Mouse (Mus musculus) adrenal gland, adult (tissue): Measurements from ENCODE around the gene Lexm.
A peak's percentile ranks its signal among the peaks of the same experiment; 100 is the strongest.

ENCODE experiments used
- DNase-seq, 2 experiments: peaks; one replicate each; pipeline ENCODE4 v3.0.0; 2022 to 2023; ENCODE audit warnings: low spot score in 1 of 2; ENCODE audit not compliant: inconsistent age in 2 of 2

Lexm gene

DNA sequence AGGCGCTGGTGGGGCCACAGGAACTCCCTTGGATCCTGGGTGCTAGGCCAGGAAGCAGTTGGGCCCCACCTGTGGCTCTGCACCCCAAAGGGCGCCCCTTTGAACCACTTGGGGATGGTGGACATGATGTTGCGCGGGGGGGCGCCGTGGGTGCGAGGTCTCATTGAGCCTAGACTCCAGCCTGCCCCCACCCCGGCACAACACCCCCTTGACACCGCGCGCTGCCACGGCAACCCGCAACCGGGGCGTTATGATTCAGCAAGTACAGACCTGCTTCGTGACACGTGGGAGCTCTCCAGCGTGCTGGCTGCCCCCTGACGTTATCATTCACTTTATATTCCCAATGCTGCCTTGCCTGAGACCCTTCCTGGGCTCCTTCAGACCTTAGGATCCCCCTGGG is at the start of gene Lexm:
Gene Lexm, minus strand, starts transcription at position 186 of the 400 bp plus-strand sequence.
- DNase-seq: no peak

DNA sequence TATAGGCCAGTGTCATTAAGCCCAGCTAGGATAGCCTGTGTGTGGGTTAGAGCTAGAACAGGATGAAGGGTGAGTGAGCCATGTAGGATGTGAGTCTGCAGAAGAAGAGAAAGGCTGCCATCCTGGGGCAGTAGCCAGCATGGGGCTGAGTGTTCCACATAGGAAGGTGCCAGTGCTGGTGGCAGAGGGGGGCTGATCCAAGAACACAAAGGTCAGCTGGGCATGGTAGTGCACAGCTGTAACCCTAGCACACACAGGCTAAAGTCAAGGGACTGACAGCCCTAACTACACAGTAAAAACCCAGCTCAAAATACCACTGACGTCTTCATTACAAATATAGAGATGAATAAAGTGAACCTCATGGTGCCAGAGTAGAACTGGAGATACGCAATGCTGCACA is 49.5 kb upstream of the Lexm start:
- no peak for DNase-seq

DNA sequence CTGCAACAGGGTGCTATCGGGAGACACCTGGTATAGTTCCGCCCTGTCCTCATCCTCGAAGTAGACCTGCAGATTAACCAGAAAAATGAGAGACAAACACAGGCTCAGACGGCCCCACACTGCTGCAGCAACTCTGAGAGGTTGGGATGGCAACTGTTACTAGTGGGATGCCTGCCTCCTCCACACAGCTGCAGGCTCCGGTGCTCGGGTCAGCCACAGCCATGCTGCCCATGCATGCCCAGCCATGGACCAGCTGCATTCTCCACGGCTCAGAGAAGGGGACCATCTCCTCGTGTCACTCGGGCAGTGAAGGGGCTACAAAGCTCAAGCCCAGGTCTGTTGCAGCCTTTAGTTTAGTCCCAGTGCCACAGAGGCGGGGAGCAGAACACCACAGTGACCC is 48.6 kb upstream of the Lexm start:
- DNase-seq: no peak

DNA sequence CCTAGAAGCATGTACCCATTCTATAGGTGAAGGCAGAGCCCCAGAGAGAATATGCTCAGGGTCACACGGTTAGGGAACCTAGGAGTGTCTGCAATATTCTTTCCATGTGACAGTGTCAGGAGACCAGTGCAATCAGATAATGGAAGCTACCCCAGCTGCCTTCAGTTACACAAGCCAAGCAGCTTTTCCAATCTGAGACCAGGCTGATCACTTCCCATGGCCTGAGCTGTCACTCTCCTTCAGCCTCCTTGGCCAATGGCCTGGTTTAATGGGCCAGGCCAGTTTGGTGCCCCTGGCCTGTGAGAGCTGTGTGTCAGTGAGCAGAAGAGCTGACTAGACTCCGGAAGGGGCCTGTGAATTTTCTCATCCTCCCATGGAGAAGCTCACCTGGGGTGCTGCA is 48.2 kb upstream of the Lexm start:
- DNase-seq: no peak

DNA sequence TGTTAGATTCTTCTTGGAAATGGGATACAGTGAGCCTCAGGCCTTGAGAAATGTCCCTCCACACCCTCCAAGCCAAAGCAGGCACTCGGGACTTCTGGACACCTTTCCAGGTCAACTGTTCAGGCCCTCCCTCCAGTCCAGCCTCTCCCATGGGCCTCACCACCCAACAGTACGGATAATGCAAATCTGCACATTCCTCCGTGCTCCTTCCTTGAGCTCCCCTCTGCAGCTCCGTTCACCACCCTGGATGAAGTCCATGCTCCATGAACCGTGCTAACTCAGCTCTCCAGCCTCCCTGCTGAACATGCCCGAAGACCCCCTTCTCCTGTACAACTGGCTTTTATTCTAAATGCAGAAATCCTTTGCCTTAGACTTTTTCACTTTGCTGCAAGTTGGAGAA is 47.7 kb upstream of the Lexm start:
- no peak for DNase-seq

DNA sequence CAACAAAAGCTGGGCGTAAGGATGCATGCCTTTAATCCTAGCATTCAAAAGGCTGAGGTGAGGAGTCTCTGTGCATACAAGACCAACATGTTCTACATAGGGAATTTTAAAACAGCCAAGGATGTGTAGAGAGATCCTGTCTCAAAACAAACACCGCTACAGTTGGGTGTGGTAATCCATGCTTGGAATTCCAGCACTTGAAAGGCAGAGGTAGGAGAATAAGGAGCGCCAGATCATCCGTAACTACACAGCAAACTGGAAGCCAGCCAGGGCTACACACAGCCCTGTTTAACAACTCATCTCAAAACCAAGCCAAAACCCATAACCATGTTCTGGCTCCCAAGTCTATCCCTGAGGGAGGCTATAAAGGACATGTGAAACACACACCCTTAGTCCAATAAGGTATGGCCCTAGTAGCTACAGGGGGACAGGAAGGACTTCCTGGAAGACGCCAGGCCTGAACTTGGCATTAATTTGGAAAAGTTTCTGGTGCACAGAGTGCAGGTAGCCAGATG is 47.0 kb upstream of the Lexm start:
- DNase-seq: no peak

DNA sequence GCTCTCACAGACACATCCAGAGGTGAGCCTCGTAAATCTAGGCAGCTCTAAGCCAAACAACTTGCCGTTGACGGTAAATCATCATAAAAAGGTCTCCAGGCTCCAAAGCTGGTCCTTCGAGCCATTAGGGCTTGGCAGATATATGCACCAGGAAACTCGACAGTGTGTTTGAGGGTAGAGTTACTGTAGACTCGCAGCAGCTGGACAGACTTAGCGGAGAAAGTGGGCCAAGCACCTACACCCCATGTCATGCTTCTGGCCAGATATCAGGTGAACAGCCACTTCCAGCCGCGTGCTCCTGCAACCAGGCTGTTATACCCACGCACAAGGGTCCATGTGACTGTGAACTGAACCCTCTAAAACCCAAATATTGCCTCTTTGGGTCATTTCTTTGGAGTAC is 38.6 kb upstream of the Lexm start:
- DNase-seq: no peak

DNA sequence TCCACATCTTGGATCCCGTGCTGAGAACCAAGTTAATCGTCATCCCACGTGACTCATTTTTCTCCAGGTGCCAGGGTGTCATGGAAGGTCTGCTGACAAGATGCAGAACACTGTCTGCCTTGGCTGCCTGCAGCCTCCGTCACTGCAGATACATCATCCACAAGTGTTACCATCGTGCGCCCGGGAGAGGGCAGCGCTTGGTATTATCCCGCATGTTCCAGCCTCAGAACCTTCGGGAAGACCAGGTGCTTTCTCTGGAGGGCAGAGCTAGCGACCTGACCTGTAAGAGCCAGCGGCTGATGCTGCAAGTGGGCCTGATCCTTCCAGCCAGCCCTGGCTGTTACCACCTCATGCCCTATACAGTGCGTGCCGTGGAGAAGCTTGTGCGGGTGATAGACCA is 36.0 kb upstream of the Lexm start:
- no peak for DNase-seq

DNA sequence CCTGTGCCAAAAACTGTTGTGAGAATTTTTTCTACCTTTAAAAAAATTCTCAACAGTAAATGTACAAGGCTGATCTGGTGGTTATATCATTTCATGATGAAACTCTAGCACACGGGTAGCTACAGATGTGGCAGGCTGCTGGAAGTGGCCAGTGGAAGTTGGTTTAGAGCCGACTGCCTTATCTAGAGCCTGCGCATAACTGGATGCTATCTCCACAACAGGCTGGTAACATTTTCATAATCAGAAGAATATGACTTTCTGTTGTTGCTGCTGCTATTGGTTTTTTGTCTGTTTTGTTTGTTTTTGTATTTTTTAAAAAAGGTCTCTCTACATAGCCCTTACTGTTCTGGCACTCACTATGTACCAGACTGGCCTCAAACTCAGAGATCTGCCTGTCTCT is 35.5 kb upstream of the Lexm start:
- no peak for DNase-seq

DNA sequence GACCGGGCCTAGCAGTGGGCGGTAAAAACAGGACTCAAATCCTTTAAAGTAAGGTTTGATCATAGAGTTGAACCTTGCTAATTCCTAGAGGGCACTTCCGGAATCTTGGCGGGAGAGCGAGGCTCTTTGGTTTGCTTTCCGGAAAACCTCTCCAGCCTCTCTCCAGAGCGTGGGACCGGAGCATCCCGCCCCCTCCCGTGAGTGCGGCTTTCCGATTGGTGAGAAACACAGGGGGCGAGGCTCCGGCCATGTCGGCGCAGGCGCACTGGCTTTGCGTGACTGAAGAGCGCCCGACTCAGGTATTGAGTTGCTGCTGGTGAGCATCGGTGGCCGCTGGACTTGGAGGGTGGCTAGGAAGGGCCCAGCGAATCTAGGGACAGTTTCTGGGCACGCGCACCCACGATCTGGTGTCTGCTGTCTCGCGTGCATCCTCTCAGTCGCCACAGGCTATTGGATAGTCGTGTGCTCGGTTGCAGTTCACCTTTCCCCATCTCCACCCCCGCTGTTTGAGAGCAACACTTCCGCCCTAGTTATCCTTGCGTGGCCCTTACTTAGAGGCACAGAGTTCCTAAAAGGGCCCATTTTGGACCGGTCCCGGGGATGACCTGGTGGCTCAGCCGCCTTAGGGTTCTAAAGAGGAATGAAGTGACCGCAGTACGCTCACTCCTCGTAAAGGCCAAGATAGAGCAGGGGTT is 33.9 kb upstream of the Lexm start, which contains the start of gene Pars2:
Gene Pars2, plus strand, starts transcription at position 237 of the 695 bp plus-strand sequence.
- DNase-seq: peak; percentile 98

DNA sequence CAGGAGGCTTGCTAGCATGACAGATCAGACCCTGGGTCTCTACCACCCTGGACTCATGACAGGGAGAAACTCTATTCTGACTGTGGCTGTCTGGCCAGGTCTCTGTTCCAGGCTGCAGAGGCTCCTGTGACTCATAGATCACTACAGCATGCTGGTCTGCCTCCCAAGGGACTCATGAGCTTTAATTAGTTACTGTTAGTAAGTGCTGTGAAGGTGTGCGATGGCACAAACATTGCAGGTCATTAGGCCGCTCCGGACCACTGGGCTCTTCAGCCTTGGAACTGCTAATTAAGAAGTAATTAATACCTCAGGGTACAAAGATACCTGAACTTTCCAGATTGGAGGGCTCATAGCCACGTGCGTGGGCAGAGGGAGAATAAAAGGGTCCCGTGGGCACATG is 30.1 kb upstream of the Lexm start:
- no peak for DNase-seq

DNA sequence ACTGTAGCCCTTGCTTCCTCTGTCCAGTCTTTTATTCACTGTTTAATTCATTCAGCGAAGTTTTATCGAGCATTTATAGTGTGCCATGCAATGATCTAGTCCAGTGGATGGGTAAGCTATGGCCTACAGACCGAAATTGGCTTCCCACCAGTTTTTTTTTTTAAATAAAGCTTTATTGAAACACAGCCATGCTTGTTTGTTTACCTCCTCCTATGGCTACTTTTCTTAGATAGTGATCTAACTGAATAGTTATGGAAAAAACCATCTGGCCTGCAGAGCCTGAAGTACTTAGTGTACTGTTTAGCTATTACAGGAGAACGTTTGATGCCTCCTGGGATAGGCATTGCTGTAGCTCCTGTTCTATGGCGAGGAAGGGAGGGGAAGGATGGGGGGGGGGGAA is 28.8 kb upstream of the Lexm start:
- no peak for DNase-seq

DNA sequence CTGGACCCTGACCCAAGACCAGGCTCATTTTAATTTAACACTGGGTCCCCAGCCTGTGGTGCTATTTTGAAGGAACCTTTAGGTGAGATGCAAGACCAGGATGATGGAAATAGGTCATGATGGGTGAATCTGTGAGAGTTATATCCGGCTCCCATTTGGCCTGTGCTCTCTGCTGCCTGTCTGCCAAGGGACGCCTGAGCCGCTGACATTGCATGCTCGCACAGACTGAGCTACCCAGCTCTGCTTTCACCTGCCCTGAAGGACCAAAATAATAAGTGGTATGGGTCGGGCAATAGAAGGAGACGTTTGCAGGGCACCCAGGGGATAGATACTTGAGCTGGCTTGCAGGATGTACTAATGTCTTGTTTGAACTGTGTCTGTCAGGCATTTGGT is 27.2 kb upstream of the Lexm start:
- DNase-seq: no peak

DNA sequence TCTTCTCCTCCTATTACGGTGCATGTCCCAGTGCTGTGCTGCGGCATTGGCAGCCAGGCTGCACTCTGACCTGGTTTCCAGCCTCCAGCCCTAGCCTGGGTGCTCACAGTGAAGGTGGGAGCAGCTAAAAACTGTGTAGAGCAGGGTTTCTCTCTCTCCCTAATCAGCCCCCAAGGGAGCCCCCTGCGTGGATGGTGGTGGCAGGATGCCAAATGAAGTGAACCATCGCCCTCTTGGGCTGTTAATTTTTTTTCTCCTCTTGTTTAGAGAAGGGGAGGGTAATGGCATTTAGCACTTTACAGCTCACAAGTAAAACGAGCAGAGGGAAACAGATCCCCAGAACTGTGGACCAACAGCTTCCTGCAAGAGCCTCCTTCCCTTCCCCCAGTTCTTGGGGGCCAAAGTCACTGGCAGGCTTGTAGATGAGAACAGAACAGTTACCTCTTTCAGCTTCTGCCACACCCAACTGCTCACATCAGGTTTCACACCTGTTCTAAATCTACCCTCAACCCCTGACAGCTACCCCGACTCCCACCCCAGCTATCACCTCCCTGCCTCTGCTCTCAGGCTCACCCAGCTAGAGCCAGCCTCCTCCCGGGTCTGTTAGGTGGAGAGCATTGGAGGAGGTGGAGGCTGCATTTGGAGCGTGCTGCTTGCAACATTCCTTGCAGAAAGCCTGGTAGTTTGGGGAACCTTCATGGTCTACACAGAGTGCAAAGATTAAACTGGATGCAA is 26.6 kb upstream of the Lexm start:
- no peak for DNase-seq

DNA sequence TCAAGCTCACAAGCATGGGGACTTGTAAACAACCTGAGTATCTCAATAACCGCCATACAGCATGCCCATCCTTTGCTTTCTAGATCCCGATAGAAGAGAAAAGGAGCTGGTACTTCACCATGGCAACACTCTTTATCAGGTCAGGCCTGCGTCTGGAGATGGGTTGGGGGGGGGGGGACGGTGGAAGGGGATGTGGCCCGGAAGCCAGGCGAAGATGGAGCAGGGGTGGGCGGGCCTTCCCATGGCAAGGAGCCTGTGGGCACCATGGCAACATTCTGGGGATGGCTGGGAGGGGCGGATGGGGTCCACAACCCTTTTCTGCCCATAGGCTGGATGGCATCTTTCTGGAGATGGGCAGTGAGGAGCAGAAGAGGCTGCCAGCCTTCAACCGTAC is 17.0 kb upstream of the Lexm start:
- DNase-seq: no peak

DNA sequence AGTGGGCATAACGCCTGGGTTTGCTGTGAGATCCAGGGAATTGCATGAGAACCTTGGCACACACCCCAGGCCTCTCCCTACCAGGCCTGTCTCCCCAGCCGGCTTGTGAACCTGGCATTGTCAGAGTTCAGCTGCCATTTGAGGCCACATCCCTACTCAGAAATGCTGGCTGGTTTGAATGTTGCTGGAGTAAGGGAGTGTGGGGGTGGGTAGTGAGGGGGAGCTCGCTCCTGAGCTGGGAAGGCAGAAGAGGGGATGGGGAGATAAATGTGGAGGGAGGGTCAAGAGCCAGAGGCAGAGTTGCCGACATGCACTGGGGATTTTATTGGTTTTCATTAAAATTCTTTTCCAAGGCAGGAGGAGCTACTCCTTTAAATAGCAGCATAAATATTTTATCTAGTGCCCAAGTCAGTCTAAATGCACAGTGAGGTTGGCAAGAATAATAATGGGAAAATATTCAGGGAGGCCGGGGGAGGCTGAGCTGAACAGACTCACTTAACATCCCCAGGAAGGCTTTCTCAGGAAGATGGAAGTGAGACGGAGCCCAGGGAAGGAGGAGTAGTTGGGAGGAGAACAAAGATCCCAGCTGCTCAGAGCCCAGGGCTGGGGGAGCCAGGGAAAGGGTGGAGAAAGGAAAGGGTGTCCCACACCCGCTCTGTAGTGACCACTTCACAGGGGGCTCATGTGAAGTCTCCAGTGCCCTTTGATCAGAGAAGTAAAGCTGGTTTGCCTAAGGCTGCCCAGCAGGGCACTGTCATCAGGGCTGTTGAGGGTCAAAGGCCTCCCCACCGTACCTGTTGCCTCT is 16.4 kb upstream of the Lexm start:
- no peak for DNase-seq

DNA sequence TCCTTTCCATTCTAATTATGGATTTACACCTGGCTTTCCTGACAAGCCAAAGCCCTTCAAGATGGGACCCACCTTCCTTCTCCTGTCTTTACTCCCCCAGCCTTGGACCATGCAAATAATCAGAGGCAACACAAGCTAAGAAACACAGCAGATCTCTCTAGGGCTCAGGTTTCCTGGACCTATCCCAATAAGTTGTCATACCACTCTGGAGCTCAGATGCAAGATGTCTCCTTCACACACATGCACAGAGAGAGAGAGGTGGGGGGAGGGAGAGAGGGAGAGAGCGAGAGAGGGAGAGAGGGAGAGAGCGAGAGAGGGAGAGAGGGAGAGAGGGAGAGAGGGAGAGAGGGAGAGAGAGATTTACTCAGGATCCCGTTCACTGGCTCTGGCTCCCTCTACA is 15.3 kb upstream of the Lexm start:
- DNase-seq: no peak

DNA sequence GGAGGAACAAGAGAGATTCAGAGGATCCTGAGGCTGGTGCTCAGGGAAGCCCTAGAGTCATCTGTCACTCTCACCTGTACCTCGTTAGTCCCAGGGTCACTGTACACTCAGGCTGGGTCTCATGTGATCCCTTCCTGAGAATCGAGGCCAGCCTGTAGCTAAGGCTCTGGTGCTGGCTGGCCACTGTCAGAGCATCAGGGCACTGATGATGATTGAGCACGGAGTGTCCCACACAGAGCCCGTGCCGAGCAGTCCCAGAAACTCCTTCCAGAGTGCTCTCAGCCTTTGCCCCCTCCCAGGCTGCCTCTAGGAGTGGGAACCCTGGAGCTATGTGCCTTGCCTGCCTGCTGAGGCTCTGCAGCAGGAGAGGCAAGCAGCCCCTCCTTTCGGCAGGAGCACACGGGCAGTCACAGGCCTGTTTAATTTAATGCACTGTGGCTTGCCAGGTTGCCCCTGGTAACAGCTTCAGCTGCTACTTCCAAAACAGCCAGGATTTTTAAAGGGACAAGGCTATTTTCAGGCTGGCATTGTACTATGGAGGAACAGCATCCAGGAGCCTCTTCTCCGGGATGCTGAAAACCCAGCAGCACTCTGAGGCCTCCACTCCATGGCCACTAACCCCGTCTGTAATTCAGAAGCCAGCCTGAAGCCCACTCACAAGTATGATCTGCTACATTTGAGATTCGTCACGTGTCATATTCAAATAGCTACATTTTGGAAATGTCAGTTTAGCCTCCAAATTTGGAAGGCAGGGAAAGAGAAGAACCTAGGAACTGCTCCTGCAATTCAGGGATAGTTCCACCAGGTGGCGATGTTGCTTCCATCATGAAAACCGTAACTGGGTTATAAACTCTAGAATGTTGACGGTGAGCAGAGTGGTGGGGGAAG is 13.5 kb upstream of the Lexm start:
- DNase-seq: peak; percentile 48 to 83

DNA sequence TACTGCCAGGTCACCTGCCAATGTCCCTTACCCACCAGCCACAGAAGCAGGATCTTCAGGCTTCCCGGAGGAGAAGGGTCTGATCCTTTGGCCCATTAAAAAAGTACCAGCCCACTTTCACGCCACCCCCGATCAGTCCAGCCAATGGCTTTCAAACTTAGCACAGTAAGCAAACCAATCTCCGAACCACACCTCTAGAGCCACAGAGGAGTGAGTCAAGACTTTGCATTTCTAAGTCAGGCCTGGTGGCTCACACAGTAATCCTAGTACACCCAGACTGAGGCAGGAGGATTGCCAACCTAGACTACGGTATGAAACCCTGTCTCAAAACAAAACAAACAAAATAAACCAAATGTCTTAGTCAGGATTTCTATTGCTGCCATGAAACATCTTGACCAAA is 12.3 kb upstream of the Lexm start:
- no peak for DNase-seq

DNA sequence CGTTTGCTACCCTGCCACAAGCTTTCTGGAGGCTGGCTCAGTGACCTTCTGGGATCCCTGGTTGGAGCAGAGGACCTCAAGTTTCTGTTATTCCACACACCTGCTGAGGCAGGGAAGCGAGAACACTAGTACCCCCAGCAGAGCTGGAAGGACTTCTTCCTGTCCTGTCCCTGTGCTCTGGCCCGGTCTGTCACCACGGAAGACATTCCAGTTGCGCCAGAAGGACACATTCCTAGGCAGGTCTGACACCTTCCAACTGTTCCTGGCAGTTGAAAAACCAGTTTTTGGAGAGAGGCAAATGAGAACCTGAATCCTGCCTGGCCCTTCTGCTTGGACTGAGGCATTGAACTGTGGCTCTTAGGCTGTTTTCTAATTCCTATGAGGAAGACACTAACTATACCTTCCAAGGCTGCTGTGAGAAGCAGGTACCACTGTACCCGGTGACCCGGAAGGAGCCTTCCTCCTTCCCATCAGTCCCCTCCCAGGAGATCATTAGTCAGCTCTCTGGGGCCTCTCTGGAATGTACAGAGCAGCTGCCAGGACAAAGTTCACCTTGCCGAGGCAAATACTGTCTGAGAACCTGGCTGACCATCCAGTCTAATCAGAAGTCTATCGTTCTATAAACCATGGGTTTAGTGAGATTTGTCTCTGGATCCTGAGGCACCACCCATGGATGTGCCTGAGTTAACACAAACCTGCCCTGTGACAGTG is 11.8 kb upstream of the Lexm start:
- DNase-seq: no peak
